17 mouse cellular contexts compared by ENCODE assay signal in genomic region chr10:116113867-116114474, GRCm38 (mm10). TPM values are rescaled to one million over a fixed set of nuclear protein-coding genes. Genes with fewer than 3 reads are reported as not detected.
"Had no signal": no experiment of that assay in that cellular context is flagged by ENCODE, and none has a peak within 500 bp of the region (broad histone marks: within the 10 kb centered on the region; RNA-seq: fewer than 3 reads in every experiment).

TSS of gene 4933416C03Rik (minus strand) at chr10:116113917.

- H3K4me2 ChIP-seq: limb, embryonic 15.5 days; liver, embryonic 12.5 days; lung, embryonic 14.5 days; midbrain, embryonic 12.5 days; neural tube, embryonic 13.5 days; stomach, embryonic 15.5 days had no signal

- H3K9me3 ChIP-seq: limb, embryonic 15.5 days; neural tube, embryonic 13.5 days; stomach, embryonic 15.5 days had no signal

- H3K27me3 ChIP-seq: limb, embryonic 15.5 days; liver, embryonic 12.5 days; midbrain, embryonic 12.5 days; neural tube, embryonic 13.5 days; stomach, embryonic 15.5 days had no signal

- H3K36me3 ChIP-seq: limb, embryonic 15.5 days; liver, embryonic 12.5 days; stomach, embryonic 15.5 days had no signal

- H3K4me3 ChIP-seq: limb, embryonic 15.5 days; liver, embryonic 12.5 days; midbrain, embryonic 12.5 days; neural tube, embryonic 13.5 days; stomach, embryonic 15.5 days had no signal

- H3K4me1 ChIP-seq: limb, embryonic 15.5 days; liver, embryonic 12.5 days; midbrain, embryonic 12.5 days; neural tube, embryonic 13.5 days; stomach, embryonic 15.5 days had no signal

- H3K9ac ChIP-seq: limb, embryonic 15.5 days; liver, embryonic 12.5 days; lung, embryonic 14.5 days; midbrain, embryonic 12.5 days; neural tube, embryonic 13.5 days; stomach, embryonic 15.5 days had no signal

- DNase-seq: kidney, adult 18-20 months; kidney, postnatal 25 days; lung, embryonic 14.5 days; lung, postnatal 10 days; retina, postnatal 1 day; right cerebral cortex, postnatal 25 days; thymus, adult 2 months; thymus, postnatal 25 days had no signal

- ATAC-seq: liver, embryonic 12.5 days; midbrain, embryonic 16.5 days had no signal

- H3K27ac ChIP-seq: limb, embryonic 15.5 days; liver, embryonic 12.5 days; midbrain, embryonic 12.5 days; neural tube, embryonic 13.5 days; stomach, embryonic 15.5 days had no signal

RNA-seq across cellular contexts. Expression of gene 4933416C03Rik, which starts in this region (rescaled TPM):
- polyA plus RNA-seq: kidney, embryonic 14.5 days; limb, embryonic 11.5 days; limb, embryonic 15.5 days; liver, embryonic 12.5 days; liver, embryonic 16.5 days; lung, embryonic 14.5 days; midbrain, embryonic 12.5 days; stomach, embryonic 15.5 days; thymus, adult 2 months had no signal
